Mouse (Mus musculus): Measurements from ENCODE around the gene Ambra1.

Gene Ambra1

GRCm38 (mm10) chr2:91876000-91876805 is 146.3 kb downstream of the Ambra1 start:
- DNase-seq, result no peak

- no peak for DNase-seq
Measured at GRCm38 (mm10) chr2:91876806-91877140, 146.8 kb downstream of the Ambra1 start.

GRCm38 (mm10) chr2:91878387-91879180 is 148.7 kb downstream of the Ambra1 start:
- DNase-seq, result no peak

GRCm38 (mm10) chr2:91883961-91884360 is 154.0 kb downstream of the Ambra1 start:
- DNase-seq, result peak; percentile 55

GRCm38 (mm10) chr2:91884616-91885015 is 154.7 kb downstream of the Ambra1 start:
- DNase-seq, result no peak

GRCm38 (mm10) chr2:91894716-91895115 is 164.8 kb downstream of the Ambra1 start:
- DNase-seq, result no peak

- no peak for DNase-seq
Measured at GRCm38 (mm10) chr2:91895401-91895800, 165.5 kb downstream of the Ambra1 start.

GRCm38 (mm10) chr2:91897968-91898367 is 168.0 kb downstream of the Ambra1 start:
- no peak for DNase-seq

- no peak for DNase-seq
Measured at GRCm38 (mm10) chr2:91899141-91899540, 169.2 kb downstream of the Ambra1 start.

GRCm38 (mm10) chr2:91900431-91900830 is 170.5 kb downstream of the Ambra1 start:
- DNase-seq, result no peak

GRCm38 (mm10) chr2:91902336-91902735 is 172.4 kb downstream of the Ambra1 start:
- no peak for DNase-seq

- DNase-seq, result no peak
Measured at GRCm38 (mm10) chr2:91903171-91903925, 173.4 kb downstream of the Ambra1 start.

GRCm38 (mm10) chr2:91904618-91905307 is 174.8 kb downstream of the Ambra1 start:
- no peak for DNase-seq

GRCm38 (mm10) chr2:91906141-91906540 is 176.2 kb downstream of the Ambra1 start:
- peak; percentile 41 for DNase-seq

GRCm38 (mm10) chr2:91912616-91913015 is 182.7 kb downstream of the Ambra1 start:
- no peak for DNase-seq

- no peak for DNase-seq
Measured at GRCm38 (mm10) chr2:91913328-91914110, 183.6 kb downstream of the Ambra1 start.

- no peak for DNase-seq
Measured at GRCm38 (mm10) chr2:91916346-91916977, 186.5 kb downstream of the Ambra1 start.

GRCm38 (mm10) chr2:91917096-91917495 is 187.2 kb downstream of the Ambra1 start:
- no peak for DNase-seq

GRCm38 (mm10) chr2:91920130-91920529 is 190.2 kb downstream of the Ambra1 start:
- DNase-seq, result no peak

GRCm38 (mm10) chr2:91921181-91921789 is 191.4 kb downstream of the Ambra1 start:
- DNase-seq, result peak; percentile 23

All from layer of hippocampus, adult 9-11 months (tissue).